Mouse (Mus musculus): Measurements from ENCODE around the gene Git2. TPM values are rescaled to one million over a fixed set of nuclear protein-coding genes. Genes with fewer than 3 reads are reported as not detected.

Git2 gene
- polyA plus RNA-seq, 1 experiment from 2014 or later: 35.2 TPM

GRCm38 (mm10) chr5:114776174-114776573 is 857 bp upstream of the Git2 start:
- H3K27me3 ChIP-seq (ENCODE audit: control insufficient read depth, insufficient read depth, low read length): no peaks in the 10 kb centered on the region
- ATAC-seq (ENCODE audit: insufficient number of reproducible peaks, low FRiP score, low TSS enrichment, low read depth): no peak
- no peak for DNase-seq (ENCODE audit: low spot score)
- no peaks in the 10 kb centered on the region for H3K4me1 ChIP-seq (ENCODE audit: control insufficient read depth, insufficient read depth, low read length)
- no peaks in the 10 kb centered on the region for H3K36me3 ChIP-seq (ENCODE audit: control insufficient read depth, insufficient read depth, low read length)
- WGBS: 73% methylated on average over 7 of the region's 7 CpGs
- H3K4me2 ChIP-seq (ENCODE audit: low read depth, severe bottlenecking): no peak overlapping the region
- H3K27ac ChIP-seq (replicated peaks; ENCODE audit: low read depth, low read length): no peak overlapping the region
- no peaks in the 10 kb centered on the region for H3K9me3 ChIP-seq (ENCODE audit: control insufficient read depth, low read length)
- H3K9ac ChIP-seq (ENCODE audit: low read length): no peak overlapping the region
- H3K4me3 ChIP-seq (ENCODE audit: low read depth, low read length): no peak overlapping the region

GRCm38 (mm10) chr5:114774403-114775051 is 790 bp downstream of the Git2 start, which contains the start of gene Ankrd13a:
Gene Ankrd13a, plus strand, starts transcription at chr5:114774677.
- peak; percentile 82 for ATAC-seq (ENCODE audit: insufficient number of reproducible peaks, low FRiP score, low TSS enrichment, low read depth)
- peak; percentile 92 for DNase-seq (ENCODE audit: low spot score)
- H3K9me3 ChIP-seq (ENCODE audit: control insufficient read depth, low read length): no peaks in the 10 kb centered on the region
- under 1% methylated on average over 68 of the region's 73 CpGs for WGBS
- H3K36me3 ChIP-seq (ENCODE audit: control insufficient read depth, insufficient read depth, low read length): no peaks in the 10 kb centered on the region
- peak within 1 kb of the TSS; percentile 91 for H3K27ac ChIP-seq (replicated peaks; ENCODE audit: low read depth, low read length)
- H3K4me3 ChIP-seq (ENCODE audit: low read depth, low read length): peak within 1 kb of the TSS; percentile 94
- peak within 1 kb of the TSS; percentile 91 for H3K9ac ChIP-seq (ENCODE audit: low read length)
- H3K4me2 ChIP-seq (ENCODE audit: low read depth, severe bottlenecking): peak within 1 kb of the TSS; percentile 65
- H3K27me3 ChIP-seq (ENCODE audit: control insufficient read depth, insufficient read depth, low read length): no peaks in the 10 kb centered on the region
- no peaks in the 10 kb centered on the region for H3K4me1 ChIP-seq (ENCODE audit: control insufficient read depth, insufficient read depth, low read length)

GRCm38 (mm10) chr5:114773780-114774179 is 1.5 kb downstream of the Git2 start:
- ATAC-seq (ENCODE audit: insufficient number of reproducible peaks, low FRiP score, low TSS enrichment, low read depth) (no peak), DNase-seq (ENCODE audit: low spot score) (peak; percentile 41)
- Histone ChIP-seq H3K9me3 (ENCODE audit: control insufficient read depth, low read length) (no peaks in the 10 kb centered on the region), H3K4me1 (ENCODE audit: control insufficient read depth, insufficient read depth, low read length) (no peaks in the 10 kb centered on the region), H3K27ac (replicated peaks; ENCODE audit: low read depth, low read length) (no peak overlapping the region; the same call in 1 of the 2 replicates), H3K9ac (ENCODE audit: low read length) (peak overlapping the region; percentile 91), H3K27me3 (ENCODE audit: control insufficient read depth, insufficient read depth, low read length) (no peaks in the 10 kb centered on the region), H3K4me3 (ENCODE audit: low read depth, low read length) (peak overlapping the region; percentile 94), H3K36me3 (ENCODE audit: control insufficient read depth, insufficient read depth, low read length) (no peaks in the 10 kb centered on the region), H3K4me2 (ENCODE audit: low read depth, severe bottlenecking) (peak overlapping the region; percentile 65)
- WGBS: 3% methylated on average over 11 of the region's 11 CpGs

DNA sequence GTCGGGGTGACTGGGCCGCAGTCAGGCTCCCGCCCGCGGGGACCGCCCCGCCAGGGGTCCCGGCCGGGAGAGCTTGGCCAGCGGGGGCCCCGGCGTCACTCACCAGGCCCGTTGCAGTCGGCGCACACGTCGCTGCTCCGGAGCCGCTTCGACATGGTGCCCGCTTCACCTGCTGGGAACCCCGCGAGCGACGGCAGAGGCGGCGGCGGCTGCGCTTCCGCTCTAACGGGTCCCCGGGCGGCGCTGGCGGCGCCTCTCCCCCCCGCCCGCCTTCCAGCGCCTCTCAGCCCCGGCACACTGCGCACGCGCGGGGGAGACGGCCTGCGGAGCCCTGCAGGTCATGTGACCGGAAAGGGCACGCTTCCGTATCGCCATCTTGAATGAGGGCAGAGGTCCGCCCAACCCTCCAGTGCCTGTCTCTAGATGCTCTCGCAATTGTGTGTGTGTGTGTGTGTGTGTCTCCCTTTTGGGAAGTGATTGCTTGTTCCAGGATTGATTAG is 2.1 kb downstream of the Git2 start:
- Histone ChIP-seq H3K4me1 (ENCODE audit: control insufficient read depth, insufficient read depth, low read length) (no peaks in the 10 kb centered on the region), H3K27ac (replicated peaks; ENCODE audit: low read depth, low read length) (peak overlapping the region; percentile 65; the same call in 1 of the 2 replicates), H3K4me2 (ENCODE audit: low read depth, severe bottlenecking) (peak overlapping the region; percentile 65), H3K27me3 (ENCODE audit: control insufficient read depth, insufficient read depth, low read length) (no peaks in the 10 kb centered on the region), H3K4me3 (ENCODE audit: low read depth, low read length) (peak overlapping the region; percentile 94), H3K9ac (ENCODE audit: low read length) (peak overlapping the region; percentile 83), H3K36me3 (ENCODE audit: control insufficient read depth, insufficient read depth, low read length) (no peaks in the 10 kb centered on the region), H3K9me3 (ENCODE audit: control insufficient read depth, low read length) (no peaks in the 10 kb centered on the region)
- DNase-seq (ENCODE audit: low spot score): peak; percentile 96
- under 1% methylated on average over 43 of the region's 52 CpGs for WGBS
- ATAC-seq (ENCODE audit: insufficient number of reproducible peaks, low FRiP score, low TSS enrichment, low read depth): peak; percentile 70

- no peaks in the 10 kb centered on the region for H3K36me3 ChIP-seq (ENCODE audit: control insufficient read depth, insufficient read depth, low read length)
- H3K4me3 ChIP-seq (ENCODE audit: low read depth, low read length): peak overlapping the region; percentile 94
- H3K4me1 ChIP-seq (ENCODE audit: control insufficient read depth, insufficient read depth, low read length): no peaks in the 10 kb centered on the region
- H3K27ac ChIP-seq (replicated peaks; ENCODE audit: low read depth, low read length): peak overlapping the region; percentile 65; the same call in 1 of the 2 replicates
- ATAC-seq (ENCODE audit: insufficient number of reproducible peaks, low FRiP score, low TSS enrichment, low read depth) (peak; percentile 22), DNase-seq (ENCODE audit: low spot score) (peak; percentile 63)
- 4% methylated on average over 25 of the region's 57 CpGs for WGBS
- H3K9me3 ChIP-seq (ENCODE audit: control insufficient read depth, low read length): no peaks in the 10 kb centered on the region
- H3K27me3 ChIP-seq (ENCODE audit: control insufficient read depth, insufficient read depth, low read length): no peaks in the 10 kb centered on the region
- peak overlapping the region; percentile 83 for H3K9ac ChIP-seq (ENCODE audit: low read length)
- peak overlapping the region; percentile 65 for H3K4me2 ChIP-seq (ENCODE audit: low read depth, severe bottlenecking)
These were observed 2.7 kb downstream of the Git2 start for GRCm38 (mm10) chr5:114772456-114773203.

- Histone ChIP-seq H3K9me3 (ENCODE audit: control insufficient read depth, low read length) (no peaks in the 10 kb centered on the region), H3K9ac (ENCODE audit: low read length) (no peak overlapping the region), H3K4me1 (ENCODE audit: control insufficient read depth, insufficient read depth, low read length) (no peaks in the 10 kb centered on the region), H3K36me3 (ENCODE audit: control insufficient read depth, insufficient read depth, low read length) (no peaks in the 10 kb centered on the region), H3K27me3 (ENCODE audit: control insufficient read depth, insufficient read depth, low read length) (no peaks in the 10 kb centered on the region), H3K4me3 (ENCODE audit: low read depth, low read length) (peak overlapping the region; percentile 94; the same call in 1 of the 2 replicates), H3K27ac (replicated peaks; ENCODE audit: low read depth, low read length) (no peak overlapping the region), H3K4me2 (ENCODE audit: low read depth, severe bottlenecking) (peak overlapping the region; percentile 65)
- DNase-seq (ENCODE audit: low spot score): no peak
- no peak for ATAC-seq (ENCODE audit: insufficient number of reproducible peaks, low FRiP score, low TSS enrichment, low read depth)
- WGBS: 83% methylated on average over 8 of the region's 8 CpGs
These were observed 3.5 kb downstream of the Git2 start for GRCm38 (mm10) chr5:114771796-114772195.

DNA sequence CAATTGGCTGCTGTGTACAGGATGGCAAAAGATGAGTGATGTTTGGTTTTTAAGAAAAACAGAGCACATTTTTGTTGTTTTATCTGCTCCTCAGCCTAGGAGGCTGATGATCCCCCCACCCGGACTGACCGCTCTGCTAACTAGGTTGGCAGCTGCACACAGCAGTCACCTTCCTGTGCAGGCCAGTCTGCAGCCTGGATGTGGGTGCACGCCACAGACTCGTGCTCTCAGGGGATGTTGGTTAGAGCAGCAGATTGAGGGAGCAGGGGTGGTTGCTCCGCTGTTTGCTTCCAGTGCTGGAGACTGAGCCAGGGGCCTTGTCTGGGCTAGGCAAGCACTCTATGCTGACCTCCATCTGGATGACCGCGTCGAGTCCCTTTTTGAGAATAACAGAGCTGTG is 5.5 kb downstream of the Git2 start:
- Histone ChIP-seq H3K4me3 (ENCODE audit: low read depth, low read length) (no peak overlapping the region), H3K36me3 (ENCODE audit: control insufficient read depth, insufficient read depth, low read length) (peaks cover 4% of the 10 kb centered on the region), H3K9me3 (ENCODE audit: control insufficient read depth, low read length) (no peaks in the 10 kb centered on the region), H3K9ac (ENCODE audit: low read length) (no peak overlapping the region), H3K4me2 (ENCODE audit: low read depth, severe bottlenecking) (no peak overlapping the region), H3K27me3 (ENCODE audit: control insufficient read depth, insufficient read depth, low read length) (no peaks in the 10 kb centered on the region), H3K27ac (replicated peaks; ENCODE audit: low read depth, low read length) (no peak overlapping the region), H3K4me1 (ENCODE audit: control insufficient read depth, insufficient read depth, low read length) (no peaks in the 10 kb centered on the region)
- WGBS: 92% methylated on average over 8 of the region's 8 CpGs
- DNase-seq (ENCODE audit: low spot score) (no peak), ATAC-seq (ENCODE audit: insufficient number of reproducible peaks, low FRiP score, low TSS enrichment, low read depth) (no peak)

DNA sequence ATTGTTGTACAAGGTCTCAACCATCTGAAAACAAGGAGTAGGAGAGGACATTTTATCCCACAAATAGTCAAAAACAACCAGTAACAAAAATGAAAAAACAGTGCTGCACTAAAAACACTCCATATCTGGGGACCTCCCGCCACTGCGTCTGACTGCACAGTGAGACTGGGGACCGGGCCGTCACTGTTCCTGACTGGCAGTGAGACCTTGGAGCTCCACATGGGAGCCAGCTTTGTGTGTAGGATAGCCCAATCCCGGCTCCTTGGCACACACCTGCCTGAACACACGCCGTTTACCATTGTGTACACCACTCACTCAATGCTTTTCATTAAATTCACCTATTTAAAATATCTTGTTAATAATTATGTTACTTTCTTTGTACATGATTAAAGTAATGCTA is 8.1 kb downstream of the Git2 start:
- Histone ChIP-seq H3K27ac (replicated peaks; ENCODE audit: low read depth, low read length) (no peak overlapping the region), H3K4me2 (ENCODE audit: low read depth, severe bottlenecking) (no peak overlapping the region), H3K9me3 (ENCODE audit: control insufficient read depth, low read length) (no peaks in the 10 kb centered on the region), H3K4me1 (ENCODE audit: control insufficient read depth, insufficient read depth, low read length) (no peaks in the 10 kb centered on the region), H3K27me3 (ENCODE audit: control insufficient read depth, insufficient read depth, low read length) (no peaks in the 10 kb centered on the region), H3K36me3 (ENCODE audit: control insufficient read depth, insufficient read depth, low read length) (peaks cover 7% of the 10 kb centered on the region), H3K4me3 (ENCODE audit: low read depth, low read length) (no peak overlapping the region), H3K9ac (ENCODE audit: low read length) (no peak overlapping the region)
- WGBS: 90% methylated on average over 7 of the region's 7 CpGs
- DNase-seq (ENCODE audit: low spot score) (no peak), ATAC-seq (ENCODE audit: insufficient number of reproducible peaks, low FRiP score, low TSS enrichment, low read depth) (no peak)

All from limb, embryonic 11.5 days (tissue).